Mouse (Mus musculus) spleen, adult 2 months (tissue): ENCODE data around the gene Rhebl1. TPM values are rescaled to one million over a fixed set of nuclear protein-coding genes. Genes with fewer than 3 reads are reported as not detected.

ENCODE experiments used
- DNase-seq, 2 experiments: peaks; one replicate each; pipeline versions ENCODE4 v3.0.0 to v3.0.0-alpha.2; 2012 to 2021; ENCODE audit warnings: low spot score in 2 of 2, low read depth in 1 of 2
- H3K27ac ChIP-seq: fragments of 200-500 bp; 2 replicates; pipeline ENCODE4 v1.5.1; 2012; ENCODE audit warnings: low read length, inconsistent platforms; ENCODE audit not compliant: insufficient read depth
- H3K27me3 ChIP-seq: fragments of 200-500 bp; 2 replicates; pipeline ENCODE4 v1.6.1; 2012; ENCODE audit warnings: mild to moderate bottlenecking, moderate library complexity, low read length, inconsistent platforms; ENCODE audit not compliant: control insufficient read depth, insufficient read depth
- H3K36me3 ChIP-seq: fragments of 200-500 bp; 2 replicates; pipeline ENCODE4 v1.6.1; 2012; ENCODE audit warnings: mild to moderate bottlenecking, low read length, inconsistent platforms; ENCODE audit not compliant: control insufficient read depth, insufficient read depth
- H3K4me1 ChIP-seq: fragments of 200-500 bp; 2 replicates; pipeline ENCODE4 v1.6.1; 2011; ENCODE audit warnings: inconsistent platforms; ENCODE audit not compliant: control insufficient read depth, insufficient read depth, insufficient read length
- H3K4me3 ChIP-seq: fragments of 200-500 bp; 2 replicates; pipeline ENCODE4 v1.5.1; 2011; ENCODE audit warnings: mild to moderate bottlenecking, inconsistent platforms; ENCODE audit not compliant: insufficient read depth, insufficient read length; ENCODE audit errors: extremely low read depth
- CTCF ChIP-seq: fragments of 200-500 bp; IDR thresholded peaks from 2 replicates; pipeline ENCODE4 v1.5.1; 2011; ENCODE audit warnings: mild to moderate bottlenecking, inconsistent platforms; ENCODE audit not compliant: insufficient read depth, insufficient read length, insufficient replicate concordance; ENCODE audit errors: extremely low read depth
- POLR2A ChIP-seq: fragments of 200-500 bp; IDR thresholded peaks from 2 replicates; pipeline ENCODE4 v1.6.1; 2011; ENCODE audit warnings: low read depth, low read length, inconsistent platforms
- WGBS: fragments of 180-500 bp; shearing (Covaris S2); methylation state at CpG from one replicate; pipeline ENCODE4 v1.1.7; 2018; 5-methylcytosine and 5-hydroxymethylcytosine counted together
- polyA plus RNA-seq: library from polyadenylated mRNA; depleted of rRNA; stranded (reverse); fragments of >200 nt; gene quantifications from 2 replicates; pipeline ENCODE4 v1.2.3, GENCODE M21; 2012

The Rhebl1 gene
- polyA plus RNA-seq, 1 experiment, result 6.0 TPM

DNA sequence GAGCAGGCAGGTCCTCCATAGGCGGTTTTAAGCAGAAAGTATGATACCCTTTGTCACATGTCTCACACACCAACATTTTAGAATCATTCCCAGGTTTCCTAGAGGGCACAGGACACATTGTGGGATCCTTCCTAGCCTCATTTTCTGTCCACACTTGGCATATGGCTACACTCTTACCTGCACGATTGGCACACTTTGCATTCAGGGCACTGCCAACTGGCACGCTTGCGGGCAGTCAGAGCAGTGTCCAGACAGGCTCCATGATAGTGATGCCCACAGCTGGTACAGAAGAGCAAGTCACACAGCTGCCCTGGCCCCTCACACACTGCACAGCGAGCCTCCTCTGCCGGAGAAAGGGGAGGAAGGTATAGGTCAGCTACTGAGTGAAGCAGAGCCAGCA is 29.4 kb downstream of the Rhebl1 start:
- 93% methylated on average over 6 of the region's 6 CpGs for WGBS
- no peaks in the 10 kb centered on the region for H3K27me3 ChIP-seq
- H3K36me3 ChIP-seq, result peaks cover 53% of the 10 kb centered on the region
- H3K4me1 ChIP-seq, result peaks cover 21% of the 10 kb centered on the region
- DNase-seq, result no peak
- no peak overlapping the region for H3K4me3 ChIP-seq
- no peak overlapping the region for H3K27ac ChIP-seq
- no peak for TF ChIP-seq POLR2A
- TF ChIP-seq CTCF, result no peak

DNA sequence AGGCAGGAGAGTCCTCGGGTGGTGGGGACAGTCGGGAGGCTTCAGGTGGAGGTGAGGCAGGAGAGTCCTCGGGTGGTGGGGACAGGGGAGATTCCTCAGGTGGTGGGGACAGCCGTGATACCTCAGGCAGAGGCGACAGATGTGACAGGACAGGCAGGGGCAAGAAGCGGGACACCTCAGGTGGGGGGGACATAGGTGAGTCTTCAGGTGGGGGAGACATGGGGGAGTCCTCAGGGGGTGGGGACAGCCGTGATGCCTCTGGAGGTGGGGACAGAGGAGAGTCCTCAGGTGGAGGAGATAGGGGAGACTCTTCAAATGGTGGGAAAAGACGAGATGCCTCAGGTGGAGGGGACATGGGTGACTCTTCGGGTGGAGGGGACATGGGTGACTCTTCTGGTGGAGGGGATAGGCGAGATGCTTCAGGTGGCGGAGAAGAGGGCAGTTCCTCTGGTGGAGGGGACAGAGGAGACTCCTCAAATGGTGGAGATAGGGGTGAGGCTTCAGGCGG is 30.8 kb downstream of the Rhebl1 start:
- TF ChIP-seq CTCF (no peak), POLR2A (no peak)
- no peak for DNase-seq
- H3K27ac ChIP-seq, result no peak overlapping the region
- H3K36me3 ChIP-seq, result peaks cover 62% of the 10 kb centered on the region
- H3K4me1 ChIP-seq, result peaks cover 11% of the 10 kb centered on the region
- H3K27me3 ChIP-seq, result no peaks in the 10 kb centered on the region
- 92% methylated on average over 12 of the region's 12 CpGs for WGBS
- no peak overlapping the region for H3K4me3 ChIP-seq

DNA sequence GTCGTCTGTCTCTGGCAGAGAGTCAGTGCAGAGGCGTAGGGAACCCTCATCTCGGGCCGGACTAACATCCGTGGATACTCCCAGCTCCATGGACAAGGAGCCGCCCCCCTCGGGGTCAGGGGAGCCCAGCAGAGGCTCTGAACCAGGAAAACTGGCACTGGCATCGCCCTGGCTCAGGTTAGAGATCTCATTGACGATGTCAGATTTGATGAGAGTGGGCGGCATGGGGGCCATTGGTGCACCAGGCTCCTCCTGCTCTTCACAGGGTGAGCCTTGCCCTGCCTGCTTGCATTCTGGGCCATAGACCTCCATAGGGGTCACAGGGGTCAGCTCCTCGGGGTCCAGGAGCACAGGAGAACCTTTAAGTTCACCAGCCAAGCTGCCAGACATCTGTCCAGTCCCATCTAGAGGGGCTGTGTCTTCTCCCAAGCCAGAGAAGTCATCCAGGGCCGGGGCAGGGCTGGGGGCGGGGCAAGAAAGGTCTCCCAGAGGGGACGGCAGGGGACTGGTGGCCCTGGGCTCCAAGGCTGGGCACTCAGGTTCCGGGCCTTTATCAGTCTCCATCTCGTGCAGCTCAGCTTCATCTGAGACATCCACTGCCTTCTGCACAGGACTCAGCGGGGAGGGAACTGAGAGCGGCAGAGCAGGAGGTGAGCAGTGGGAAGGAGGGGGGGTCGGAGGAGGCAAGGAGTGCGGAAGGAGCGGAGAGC is 32.5 kb downstream of the Rhebl1 start:
- Histone ChIP-seq H3K36me3 (peaks cover 77% of the 10 kb centered on the region), H3K4me1 (no peaks in the 10 kb centered on the region), H3K4me3 (no peak overlapping the region), H3K27me3 (no peaks in the 10 kb centered on the region), H3K27ac (no peak overlapping the region)
- 93% methylated on average over 21 of the region's 21 CpGs for WGBS
- no peak for DNase-seq
- no peak for TF ChIP-seq POLR2A
- TF ChIP-seq CTCF, result no peak

DNA sequence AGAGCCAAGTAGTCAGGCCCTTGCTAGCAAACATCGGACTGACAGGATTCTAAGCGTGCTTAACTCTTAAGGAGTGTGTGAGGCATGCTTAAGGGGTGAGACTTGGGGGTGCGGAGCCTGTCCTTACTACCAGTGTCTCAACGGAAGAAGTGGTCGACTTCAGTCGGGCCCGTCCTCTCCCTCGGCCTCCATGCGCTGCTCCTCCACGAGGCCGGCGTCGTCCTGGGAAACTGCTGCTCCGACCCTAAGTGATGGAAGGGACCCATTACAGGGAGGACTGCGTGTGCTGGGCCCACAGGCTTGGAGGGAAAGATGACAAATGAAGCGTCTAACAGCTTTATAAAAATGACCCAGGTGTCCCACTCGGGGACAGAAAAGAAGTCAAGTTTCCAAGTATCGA is 33.4 kb downstream of the Rhebl1 start:
- no peak overlapping the region for H3K27ac ChIP-seq
- H3K27me3 ChIP-seq, result no peaks in the 10 kb centered on the region
- 96% methylated on average over 18 of the region's 18 CpGs for WGBS
- TF ChIP-seq POLR2A (no peak), CTCF (no peak)
- no peak overlapping the region for H3K4me3 ChIP-seq
- no peak for DNase-seq
- peaks cover 83% of the 10 kb centered on the region for H3K36me3 ChIP-seq
- H3K4me1 ChIP-seq, result no peaks in the 10 kb centered on the region

DNA sequence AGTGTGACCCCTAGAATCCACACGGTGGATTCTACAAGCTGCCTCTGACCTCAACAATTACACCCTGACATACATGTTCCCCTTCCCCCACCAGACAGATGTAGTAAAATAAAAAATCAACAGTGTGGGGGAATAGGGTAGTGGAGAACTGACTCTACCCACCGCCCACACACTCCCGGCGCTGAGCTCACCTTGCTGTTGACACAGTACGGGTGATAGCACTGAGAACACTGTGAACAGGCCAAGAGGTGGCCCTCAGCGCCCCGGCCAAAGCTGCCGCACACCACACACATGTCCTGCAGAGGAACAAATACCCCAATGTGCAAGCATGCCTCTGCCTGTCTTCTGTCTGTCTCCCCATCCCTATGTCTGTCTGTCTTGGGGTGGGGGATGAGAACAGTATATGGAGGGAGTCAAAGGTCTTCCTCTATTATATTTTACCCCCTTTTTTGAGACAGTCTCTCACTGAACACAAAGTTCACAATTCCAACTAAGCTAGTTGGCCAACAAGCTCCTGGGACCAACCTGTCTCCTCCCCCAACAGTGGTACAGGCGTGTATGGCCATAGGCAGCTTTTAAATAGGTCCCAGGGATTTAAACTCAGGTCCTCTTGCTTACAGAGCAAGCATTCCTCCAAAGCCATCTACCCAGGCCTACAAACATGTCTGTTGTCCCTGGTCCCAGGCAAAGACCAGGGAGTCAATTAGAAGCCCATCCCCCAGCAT is 34.9 kb downstream of the Rhebl1 start:
- H3K27ac ChIP-seq, result no peak overlapping the region
- H3K27me3 ChIP-seq, result no peaks in the 10 kb centered on the region
- no peak overlapping the region for H3K4me3 ChIP-seq
- no peaks in the 10 kb centered on the region for H3K4me1 ChIP-seq
- TF ChIP-seq CTCF (no peak), POLR2A (no peak)
- peaks cover 88% of the 10 kb centered on the region for H3K36me3 ChIP-seq
- DNase-seq, result no peak
- WGBS, result 89% methylated on average over 9 of the region's 9 CpGs

DNA sequence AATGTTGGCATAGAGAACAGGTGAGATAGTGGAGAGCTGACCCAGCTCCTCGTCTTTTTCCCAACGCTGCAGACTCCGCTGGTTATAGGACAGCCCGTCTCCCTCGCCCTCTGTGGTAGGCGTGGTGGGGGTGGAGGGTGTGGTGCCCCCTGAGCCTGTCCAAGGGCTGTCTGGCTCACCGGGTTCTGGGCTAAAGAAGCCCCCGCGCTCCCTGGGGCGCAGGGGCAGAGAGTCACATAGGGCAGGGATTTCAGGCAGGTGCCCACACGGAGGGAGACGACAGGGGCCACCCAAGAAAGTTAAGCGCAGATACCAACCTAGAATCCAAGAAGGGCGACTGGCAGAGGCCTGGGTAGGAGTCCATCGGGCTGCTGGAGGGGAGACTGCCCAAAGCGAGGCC is 40.1 kb downstream of the Rhebl1 start:
- no peak overlapping the region for H3K27ac ChIP-seq
- peaks cover 89% of the 10 kb centered on the region for H3K36me3 ChIP-seq
- no peak for DNase-seq
- H3K27me3 ChIP-seq, result no peaks in the 10 kb centered on the region
- no peak overlapping the region for H3K4me3 ChIP-seq
- no peaks in the 10 kb centered on the region for H3K4me1 ChIP-seq
- TF ChIP-seq CTCF, result no peak
- TF ChIP-seq POLR2A, result no peak
- 95% methylated on average over 16 of the region's 16 CpGs for WGBS
